Mouse (Mus musculus) midbrain, embryonic 14.5 days (tissue): ENCODE data around the gene Apip. TPM values are rescaled to one million over a fixed set of nuclear protein-coding genes. Genes with fewer than 3 reads are reported as not detected.

Experiments used
- ATAC-seq: fragments of 200-750 bp; cut with Nextera tagmentation; 2 replicates; pipeline ENCODE4 v1.8.0; 2017; ENCODE audit warnings: moderate number of reproducible peaks, moderate library complexity; ENCODE audit not compliant: low FRiP score, low TSS enrichment
- DNase-seq: peaks from one replicate; pipeline ENCODE4 v3.0.0-alpha.2; 2015
- H3K27ac ChIP-seq: fragments of 300-500 bp; sonication (generic); replicated peaks from 2 replicates; pipeline ENCODE4 v1.5.1; 2014; ENCODE audit warnings: mild to moderate bottlenecking, low read depth, low read length, moderate library complexity
- H3K27me3 ChIP-seq: fragments of 300-500 bp; sonication (generic); 2 replicates; pipeline ENCODE4 v1.6.1; 2014; ENCODE audit warnings: low read length, control low read depth, mixed read lengths; ENCODE audit not compliant: control insufficient read depth, insufficient read depth
- H3K36me3 ChIP-seq: fragments of 300-500 bp; sonication (generic); 2 replicates; pipeline ENCODE4 v1.6.1; 2014; ENCODE audit warnings: low read length, control low read depth; ENCODE audit not compliant: control insufficient read depth, insufficient read depth
- H3K4me1 ChIP-seq: fragments of 300-500 bp; sonication (generic); 2 replicates; pipeline ENCODE4 v1.6.1; 2014; ENCODE audit warnings: mild to moderate bottlenecking, antibody characterized with exemption, low read length, control low read depth; ENCODE audit not compliant: control insufficient read depth, insufficient read depth
- H3K4me2 ChIP-seq: fragments of 300-500 bp; sonication (generic); 2 replicates; pipeline ENCODE4 v1.6.1; 2014; ENCODE audit warnings: mild to moderate bottlenecking, low read length, moderate library complexity
- H3K4me3 ChIP-seq: fragments of 300-500 bp; sonication (generic); replicated peaks from 2 replicates; pipeline ENCODE4 v1.5.1; 2014; ENCODE audit warnings: low read depth, low read length
- H3K9ac ChIP-seq: fragments of 300-500 bp; sonication (generic); replicated peaks from 2 replicates; pipeline ENCODE4 v1.6.1; 2014; ENCODE audit warnings: mild to moderate bottlenecking, low read length, moderate library complexity
- H3K9me3 ChIP-seq: fragments of 300-500 bp; sonication (generic); 2 replicates; pipeline ENCODE4 v1.6.1; 2016; ENCODE audit warnings: low read length, control low read depth, mixed read lengths; ENCODE audit not compliant: control insufficient read depth
- WGBS: fragments of 180-500 bp; shearing (Covaris S2); extraction: QIAGEN DNeasy Blood & Tissue Kit; methylation state at CpG from one replicate; pipeline ENCODE4 v1.1.7; 2014; 5-methylcytosine and 5-hydroxymethylcytosine counted together
- polyA plus RNA-seq: library from polyadenylated mRNA; unstranded; fragments of >200 nt; fragmentation: Nextera tagmentation; extraction: Ambion mirVana; gene quantifications from 2 replicates; pipeline ENCODE4 v1.2.1, GENCODE M21; 2014

Apip gene
- polyA plus RNA-seq, 1 experiment from 2014 or later, result 48.2 TPM

GRCm38 (mm10) chr2:103066683-103067551, 6.6 kb upstream of the Apip start:
- Histone ChIP-seq H3K27me3 (no peaks in the 10 kb centered on the region), H3K4me3 (no peak overlapping the region), H3K36me3 (no peaks in the 10 kb centered on the region), H3K27ac (no peak overlapping the region), H3K9me3 (no peaks in the 10 kb centered on the region), H3K9ac (no peak overlapping the region), H3K4me2 (no peak overlapping the region), H3K4me1 (peaks cover 10% of the 10 kb centered on the region)
- 82% methylated on average over 8 of the region's 8 CpGs for WGBS
- ATAC-seq (no peak), DNase-seq (no peak)

- Histone ChIP-seq H3K27ac (no peak overlapping the region), H3K9me3 (no peaks in the 10 kb centered on the region), H3K27me3 (no peaks in the 10 kb centered on the region), H3K9ac (no peak overlapping the region), H3K4me3 (no peak overlapping the region), H3K36me3 (no peaks in the 10 kb centered on the region), H3K4me2 (no peak overlapping the region), H3K4me1 (peaks cover 17% of the 10 kb centered on the region)
- DNase-seq (no peak), ATAC-seq (no peak)
- 98% methylated on average over 2 of the region's 2 CpGs for WGBS
Measured at GRCm38 (mm10) chr2:103067552-103068207, 5.8 kb upstream of the Apip start.

- Histone ChIP-seq H3K4me1 (peaks cover 15% of the 10 kb centered on the region), H3K9ac (no peak overlapping the region), H3K4me2 (no peak overlapping the region), H3K36me3 (no peaks in the 10 kb centered on the region), H3K4me3 (no peak overlapping the region), H3K9me3 (no peaks in the 10 kb centered on the region), H3K27me3 (no peaks in the 10 kb centered on the region), H3K27ac (no peak overlapping the region)
- no peak for ATAC-seq
- no peak for DNase-seq
- 95% methylated on average over 1 of the region's 1 CpGs for WGBS
Measured at GRCm38 (mm10) chr2:103068602-103069001, 4.9 kb upstream of the Apip start.

- no peak overlapping the region for H3K4me2 ChIP-seq
- 98% methylated on average over 5 of the region's 5 CpGs for WGBS
- ATAC-seq, result no peak
Measured at GRCm38 (mm10) chr2:103069752-103070405, 3.6 kb upstream of the Apip start.

GRCm38 (mm10) chr2:103070586-103070985, 2.9 kb upstream of the Apip start:
- no peak overlapping the region for H3K4me3 ChIP-seq
- H3K27me3 ChIP-seq, result no peaks in the 10 kb centered on the region
- no peaks in the 10 kb centered on the region for H3K36me3 ChIP-seq
- no peaks in the 10 kb centered on the region for H3K9me3 ChIP-seq
- H3K4me1 ChIP-seq, result peaks cover 15% of the 10 kb centered on the region
- no peak overlapping the region for H3K9ac ChIP-seq
- ATAC-seq, result no peak
- DNase-seq, result no peak
- H3K4me2 ChIP-seq, result no peak overlapping the region
- no peak overlapping the region for H3K27ac ChIP-seq
- 91% methylated on average over 3 of the region's 3 CpGs for WGBS

More at GRCm38 (mm10) chr2:103069752-103070405, 3.6 kb upstream of the Apip start:
- Histone ChIP-seq H3K4me3 (no peak overlapping the region), H3K27me3 (no peaks in the 10 kb centered on the region), H3K4me1 (peaks cover 15% of the 10 kb centered on the region), H3K27ac (no peak overlapping the region), H3K9ac (no peak overlapping the region), H3K36me3 (no peaks in the 10 kb centered on the region), H3K9me3 (no peaks in the 10 kb centered on the region)
- DNase-seq, result no peak

- 80% methylated on average over 6 of the region's 6 CpGs for WGBS
- Histone ChIP-seq H3K27me3 (no peaks in the 10 kb centered on the region), H3K27ac (no peak overlapping the region), H3K4me2 (no peak overlapping the region), H3K9me3 (no peaks in the 10 kb centered on the region), H3K4me3 (no peak overlapping the region), H3K9ac (no peak overlapping the region), H3K36me3 (peaks cover 3% of the 10 kb centered on the region; the same call in 1 of the 2 replicates), H3K4me1 (no peaks in the 10 kb centered on the region)
- ATAC-seq, result no peak
- DNase-seq, result no peak
Measured at GRCm38 (mm10) chr2:103081117-103081516, 7.6 kb downstream of the Apip start.

GRCm38 (mm10) chr2:103081706-103082105, 8.2 kb downstream of the Apip start:
- ATAC-seq, result no peak
- 92% methylated on average over 5 of the region's 5 CpGs for WGBS
- no peak overlapping the region for H3K9ac ChIP-seq
- H3K27ac ChIP-seq, result no peak overlapping the region
- no peaks in the 10 kb centered on the region for H3K4me1 ChIP-seq
- no peaks in the 10 kb centered on the region for H3K27me3 ChIP-seq
- no peak overlapping the region for H3K4me3 ChIP-seq
- H3K36me3 ChIP-seq, result peaks cover 3% of the 10 kb centered on the region; the same call in 1 of the 2 replicates
- no peaks in the 10 kb centered on the region for H3K9me3 ChIP-seq
- no peak for DNase-seq
- no peak overlapping the region for H3K4me2 ChIP-seq

DNA sequence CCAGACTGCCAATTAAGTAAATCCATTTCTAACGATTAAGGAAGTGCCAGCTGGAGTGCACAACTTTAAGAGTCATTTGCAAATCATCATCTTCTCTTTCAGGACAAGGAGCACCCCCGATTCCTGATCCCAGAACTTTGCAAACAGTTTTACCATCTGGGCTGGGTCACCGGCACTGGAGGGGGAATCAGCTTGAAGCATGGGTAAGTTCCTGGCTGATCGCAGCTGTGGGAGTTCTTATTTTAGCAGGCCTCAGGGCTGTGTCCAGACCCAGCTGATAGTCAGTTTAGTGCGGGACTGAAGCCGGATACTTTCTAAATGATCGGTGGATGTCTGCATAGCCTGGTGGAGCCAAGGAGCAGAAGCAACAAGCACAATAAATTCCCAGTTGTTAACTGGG, 9.4 kb downstream of the Apip start:
- no peak overlapping the region for H3K4me3 ChIP-seq
- H3K27me3 ChIP-seq, result no peaks in the 10 kb centered on the region
- no peak for DNase-seq
- H3K27ac ChIP-seq, result no peak overlapping the region
- no peak overlapping the region for H3K9ac ChIP-seq
- H3K4me1 ChIP-seq, result no peaks in the 10 kb centered on the region
- no peaks in the 10 kb centered on the region for H3K9me3 ChIP-seq
- H3K36me3 ChIP-seq, result peaks cover 3% of the 10 kb centered on the region; the same call in 1 of the 2 replicates
- ATAC-seq, result no peak
- 89% methylated on average over 7 of the region's 7 CpGs for WGBS
- H3K4me2 ChIP-seq, result no peak overlapping the region
